Mouse (Mus musculus) ovary, adult 18-20 months (tissue): Measurements from ENCODE around the gene Scrn3.

Source experiments
- DNase-seq: peaks from one replicate; pipeline ENCODE4 v3.0.0; 2022; ENCODE audit warnings: low spot score, mixed read lengths

Scrn3 gene

GRCm38 (mm10) chr2:73385641-73386355 is 73.4 kb downstream of the Scrn3 start:
- no peak for DNase-seq

GRCm38 (mm10) chr2:73386356-73387046 is 74.1 kb downstream of the Scrn3 start, which contains the start of gene Gpr155:
TSS of gene Gpr155 (minus strand) at chr2:73386572.
- DNase-seq: peak; percentile 100
